Mouse (Mus musculus) mesoderm, embryonic 11.5 days (tissue): ENCODE measurements around the gene Abhd8.

Experiments
- DNase-seq: peaks from one replicate; pipeline ENCODE4 v3.0.0-alpha.2; 2012; ENCODE audit warnings: low read depth, low spot score

Gene Abhd8

GRCm38 (mm10) chr8:71478943-71479342 lies 15.5 kb upstream of the Abhd8 start:
- no peak for DNase-seq

- DNase-seq, result peak; percentile 65
Measured at GRCm38 (mm10) chr8:71477196-71477845, 13.9 kb upstream of the Abhd8 start.

- DNase-seq, result peak; percentile 76
Measured at GRCm38 (mm10) chr8:71476099-71476940, 12.9 kb upstream of the Abhd8 start.

- DNase-seq, result no peak
Measured at GRCm38 (mm10) chr8:71475702-71476075, 12.2 kb upstream of the Abhd8 start.

- no peak for DNase-seq
Measured at GRCm38 (mm10) chr8:71474785-71475701, 11.6 kb upstream of the Abhd8 start.

- no peak for DNase-seq
Measured at GRCm38 (mm10) chr8:71474344-71474743, 10.9 kb upstream of the Abhd8 start.

GRCm38 (mm10) chr8:71472601-71473386 lies 9.3 kb upstream of the Abhd8 start:
- DNase-seq, result no peak

GRCm38 (mm10) chr8:71471861-71472260 lies 8.4 kb upstream of the Abhd8 start:
- DNase-seq, result no peak

GRCm38 (mm10) chr8:71470913-71471255 lies 7.4 kb upstream of the Abhd8 start:
- no peak for DNase-seq

- no peak for DNase-seq
Measured at GRCm38 (mm10) chr8:71470146-71470912, 6.9 kb upstream of the Abhd8 start.

- DNase-seq, result peak; percentile 59
Measured at GRCm38 (mm10) chr8:71469411-71469810, 6.0 kb upstream of the Abhd8 start.

- peak; percentile 99 for DNase-seq
Measured at GRCm38 (mm10) chr8:71468916-71469315, 5.5 kb upstream of the Abhd8 start, which contains the start of gene Dda1. Gene Dda1, plus strand, starts transcription at chr8:71469199.

- no peak for DNase-seq
Measured at GRCm38 (mm10) chr8:71468001-71468400, 4.5 kb upstream of the Abhd8 start.

GRCm38 (mm10) chr8:71467201-71467600 lies 3.7 kb upstream of the Abhd8 start:
- no peak for DNase-seq

GRCm38 (mm10) chr8:71466198-71466597 lies 2.7 kb upstream of the Abhd8 start:
- DNase-seq, result no peak

GRCm38 (mm10) chr8:71465733-71466132 lies 2.3 kb upstream of the Abhd8 start:
- no peak for DNase-seq

- peak; percentile 100 for DNase-seq
Measured at GRCm38 (mm10) chr8:71464513-71465500, 1.4 kb upstream of the Abhd8 start, which contains the start of gene Mrpl34. Gene Mrpl34, plus strand, starts transcription at chr8:71464959.

- no peak for DNase-seq
Measured at GRCm38 (mm10) chr8:71462786-71463185, 669 bp downstream of the Abhd8 start.

- no peak for DNase-seq
Measured at GRCm38 (mm10) chr8:71462191-71462590, 1.3 kb downstream of the Abhd8 start.
